Mouse (Mus musculus): ENCODE results near the gene Efna5.
A peak's percentile ranks its signal among the peaks of the same experiment; 100 is the strongest.

Efna5 gene

DNA sequence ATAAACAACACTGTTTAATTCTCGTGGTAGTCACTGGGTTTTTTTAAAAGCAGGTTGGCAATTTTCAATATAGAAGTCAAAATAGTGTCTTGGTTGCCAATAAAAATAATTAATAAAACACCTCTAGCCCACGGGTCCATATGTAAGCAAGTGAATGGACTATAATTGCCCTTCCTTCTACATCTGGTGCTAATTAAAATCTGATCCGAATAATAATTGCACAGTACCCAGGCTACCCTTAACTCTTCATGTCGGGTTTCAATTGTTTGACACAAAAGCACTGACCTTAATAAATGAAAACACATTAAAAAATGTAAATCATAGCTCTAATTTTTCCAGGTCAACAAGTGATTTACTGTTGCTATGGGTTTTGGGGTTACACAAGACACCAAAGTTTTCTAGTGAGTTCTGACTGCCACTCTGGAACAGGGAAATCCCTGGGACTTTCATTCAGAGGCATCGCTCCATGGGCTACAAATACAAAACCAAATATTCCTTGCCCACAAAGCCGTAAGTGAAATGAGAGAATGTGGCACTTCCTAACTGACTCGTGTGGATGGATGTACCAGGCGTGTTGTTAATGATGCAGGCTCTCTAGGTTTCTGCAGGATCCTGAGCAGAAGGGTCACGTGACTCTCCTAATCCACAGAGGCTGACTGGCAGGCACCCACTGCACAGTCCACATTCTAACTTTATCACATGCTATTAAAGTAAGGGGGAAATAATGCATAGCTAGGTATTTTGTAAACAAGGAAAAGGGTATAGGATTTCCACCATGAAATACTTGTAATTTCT is 178.9 kb downstream of the Efna5 start:
- ATAC-seq (ENCODE audit: low TSS enrichment), result no peak

DNA sequence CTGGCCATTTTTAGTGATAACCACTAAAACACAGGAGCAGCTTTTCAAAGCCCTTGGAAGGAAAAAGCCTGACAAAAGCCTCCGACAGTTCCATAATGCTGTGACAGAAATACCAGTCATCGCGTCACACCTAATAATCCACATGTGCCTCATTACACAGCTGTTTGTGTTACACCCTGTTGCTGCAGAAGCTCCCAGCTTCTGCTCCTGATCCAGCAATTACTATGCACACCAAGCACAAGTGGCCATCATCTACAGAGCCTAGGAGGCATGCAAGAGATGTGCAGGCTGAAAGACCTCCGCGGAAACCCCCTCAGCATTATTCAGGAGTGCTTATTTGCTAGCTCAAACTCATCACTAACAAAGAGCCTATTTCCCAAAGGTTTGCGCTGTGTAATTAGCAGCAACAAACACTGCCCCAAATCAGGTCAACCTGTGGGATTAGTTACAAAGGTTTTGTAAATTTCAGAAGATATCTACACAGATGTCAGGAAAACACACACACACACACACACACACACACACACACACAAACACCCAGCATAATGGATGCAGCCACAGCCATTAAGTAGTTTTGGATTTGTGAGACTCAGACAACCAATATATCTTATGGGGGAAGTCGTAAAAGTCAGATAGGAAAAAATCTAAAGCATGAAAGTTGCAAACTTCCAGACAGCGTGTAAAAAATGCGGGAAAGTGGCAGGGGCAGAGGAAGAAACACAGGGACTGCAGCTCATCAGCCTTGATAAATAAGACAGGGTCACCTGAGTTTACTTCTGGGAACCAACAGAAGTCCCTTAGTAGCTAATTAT is 180.1 kb downstream of the Efna5 start:
- ATAC-seq (ENCODE audit: low TSS enrichment), result no peak

DNA sequence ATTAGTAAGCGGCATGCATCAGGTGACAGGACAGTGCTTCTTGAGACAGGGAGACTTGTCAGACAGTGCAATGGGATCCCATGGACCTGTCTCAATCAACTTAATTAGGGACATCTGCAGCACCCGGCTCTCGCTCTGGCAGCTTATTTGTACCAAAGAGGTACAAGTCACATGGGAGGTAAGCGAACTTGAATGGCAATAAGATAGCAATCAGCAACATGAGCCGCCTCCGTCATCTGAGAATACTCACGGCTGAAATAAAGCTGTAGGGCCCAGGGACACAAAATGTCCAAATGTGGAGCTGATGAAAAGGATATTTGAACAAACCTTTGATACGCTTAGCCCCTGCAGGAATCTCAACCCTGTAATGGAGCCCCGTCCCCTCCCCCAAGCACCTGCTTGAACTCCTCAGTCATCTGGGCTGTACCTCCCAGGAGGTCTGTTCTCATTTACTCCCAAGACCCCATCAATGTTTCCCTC is 186.1 kb downstream of the Efna5 start:
- no peak for ATAC-seq (ENCODE audit: low TSS enrichment)

DNA sequence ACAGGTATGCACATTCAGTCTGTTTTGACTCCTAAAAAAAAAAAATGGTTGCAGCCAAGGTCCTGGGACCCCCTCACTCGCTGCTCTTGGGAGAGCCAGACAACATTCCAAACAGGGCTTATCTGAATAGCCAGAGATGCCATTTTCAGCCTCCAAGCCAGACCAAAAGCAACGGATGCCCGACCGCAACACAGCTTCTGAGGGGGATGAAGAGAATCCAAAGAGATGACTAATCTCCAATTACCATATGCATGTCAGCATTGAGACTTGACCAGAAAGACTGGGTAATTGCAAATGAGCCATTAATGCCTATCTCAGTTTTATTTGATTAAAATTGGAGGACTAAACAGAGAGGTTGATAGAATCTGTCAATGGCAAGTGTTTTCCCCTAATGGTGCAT is 188.9 kb downstream of the Efna5 start:
- ATAC-seq (ENCODE audit: low TSS enrichment), result no peak

DNA sequence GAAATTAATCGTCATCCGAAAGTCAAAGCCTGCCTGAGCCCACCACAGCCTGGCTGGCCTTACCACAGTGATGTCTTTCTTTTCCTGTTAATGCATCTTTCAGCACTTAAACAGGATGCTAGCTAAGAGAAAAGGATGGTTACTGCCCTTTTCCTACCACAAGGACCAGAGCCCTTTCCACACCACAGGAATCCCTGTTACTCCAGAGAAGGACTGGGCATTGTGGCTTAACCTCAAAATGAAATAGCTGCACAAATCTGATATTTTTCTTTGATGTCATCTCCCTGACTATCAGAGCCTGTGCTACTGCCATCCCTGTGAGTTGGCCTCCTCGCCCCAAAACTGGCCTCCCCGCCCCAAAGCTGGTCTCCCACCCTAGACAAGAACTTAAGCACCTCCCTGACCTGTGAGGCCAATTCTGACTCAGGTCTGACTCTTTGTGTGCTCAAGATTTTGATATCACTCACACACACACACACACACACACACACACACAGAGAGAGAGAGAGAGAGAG is 189.9 kb downstream of the Efna5 start:
- ATAC-seq (ENCODE audit: low TSS enrichment), result no peak

DNA sequence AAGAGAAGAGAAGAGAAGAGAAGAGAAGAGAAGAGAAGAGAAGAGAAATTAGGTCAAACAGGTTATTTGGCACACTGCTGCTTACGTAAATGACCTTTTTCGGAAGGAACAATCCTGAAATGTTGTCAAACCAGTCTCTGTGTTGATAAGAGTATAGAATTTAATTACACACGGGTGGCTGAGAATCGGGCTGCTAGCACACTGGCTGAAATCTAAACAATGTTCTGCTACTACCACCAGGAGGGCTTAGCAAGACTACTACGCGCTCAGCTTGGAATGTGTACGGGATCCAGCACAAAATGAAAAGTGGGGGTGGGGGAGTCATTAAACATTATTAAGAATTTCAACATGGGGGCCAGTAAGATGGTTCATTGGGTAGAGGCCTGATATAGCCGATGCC is 190.9 kb downstream of the Efna5 start:
- no peak for ATAC-seq (ENCODE audit: low TSS enrichment)

DNA sequence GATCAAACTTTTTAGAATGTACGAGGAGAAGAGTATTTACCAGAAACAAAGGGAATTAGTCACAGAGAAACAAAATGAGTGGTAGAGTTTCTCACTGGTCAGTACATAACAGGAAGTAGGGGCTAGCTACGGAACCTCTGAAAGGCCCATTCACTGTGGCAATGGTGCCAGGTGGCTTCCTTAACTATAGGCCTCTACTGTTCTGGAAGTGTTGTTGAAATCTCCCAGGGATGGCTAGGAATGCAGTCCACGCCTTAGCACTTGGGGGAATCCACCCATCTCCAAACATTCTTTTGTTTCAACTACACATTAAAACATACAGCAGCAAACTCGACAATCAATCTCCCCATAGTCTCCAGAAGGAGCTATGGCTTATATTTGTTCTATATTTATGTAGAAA is 191.5 kb downstream of the Efna5 start:
- ATAC-seq (ENCODE audit: low TSS enrichment), result no peak

DNA sequence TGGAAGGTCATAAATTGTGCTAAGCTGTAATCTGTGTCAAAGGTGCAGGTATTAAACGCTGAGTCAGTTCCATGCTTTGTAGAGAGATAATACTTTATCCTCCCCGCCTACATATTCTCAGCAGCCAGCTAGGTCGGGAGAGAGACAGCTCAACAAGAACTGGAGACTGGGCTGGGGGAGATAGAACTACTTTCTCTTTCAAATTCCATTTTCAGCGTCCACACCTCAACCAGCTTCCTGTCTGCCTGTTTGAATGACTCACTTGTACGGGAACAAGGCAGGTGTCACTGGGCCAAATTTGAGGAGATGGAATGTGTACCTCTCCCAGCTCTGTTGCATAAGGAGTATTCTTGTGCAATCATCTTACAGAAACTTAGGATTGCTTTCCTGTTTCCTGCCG is 193.7 kb downstream of the Efna5 start:
- ATAC-seq (ENCODE audit: low TSS enrichment), result peak; percentile 75

DNA sequence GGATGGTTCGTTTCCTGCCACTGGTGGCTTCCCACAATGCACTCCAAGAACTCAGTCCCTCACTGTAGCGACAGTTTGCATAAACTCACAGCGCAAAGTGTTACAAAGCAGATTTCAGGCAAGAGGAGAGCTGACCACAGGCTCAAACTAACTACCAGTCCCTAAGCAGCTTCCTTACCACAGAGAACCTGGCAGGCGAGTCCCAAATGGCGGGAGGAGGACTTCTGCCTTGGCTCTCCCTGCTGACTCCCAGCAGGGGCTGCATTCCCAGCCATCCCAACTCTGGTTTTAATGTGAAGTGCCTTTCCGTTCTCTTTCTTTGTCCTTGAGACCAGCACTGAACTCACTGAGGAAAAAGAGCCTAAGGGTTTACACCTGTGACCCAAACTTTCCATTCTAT is 195.9 kb downstream of the Efna5 start:
- ATAC-seq (ENCODE audit: low TSS enrichment), result no peak

DNA sequence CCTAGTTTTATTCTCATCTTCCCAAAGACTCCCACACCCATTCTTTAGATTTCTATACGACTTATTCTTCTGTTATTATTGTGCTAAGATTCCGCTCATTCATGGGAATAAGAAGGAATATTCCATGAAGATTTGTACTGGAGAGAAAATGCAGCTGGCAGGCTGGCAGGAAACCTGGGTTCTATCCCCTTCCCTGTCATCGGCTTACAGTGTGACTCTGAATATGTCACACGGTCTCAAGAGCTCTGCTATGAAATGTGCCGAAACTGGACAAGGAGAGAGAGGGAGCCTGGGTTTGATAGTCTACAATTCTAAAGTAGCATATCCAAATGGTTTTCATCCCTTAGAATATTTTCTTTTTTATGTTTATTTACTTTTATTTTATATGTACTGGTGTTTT is 198.0 kb downstream of the Efna5 start:
- ATAC-seq (ENCODE audit: low TSS enrichment), result no peak

DNA sequence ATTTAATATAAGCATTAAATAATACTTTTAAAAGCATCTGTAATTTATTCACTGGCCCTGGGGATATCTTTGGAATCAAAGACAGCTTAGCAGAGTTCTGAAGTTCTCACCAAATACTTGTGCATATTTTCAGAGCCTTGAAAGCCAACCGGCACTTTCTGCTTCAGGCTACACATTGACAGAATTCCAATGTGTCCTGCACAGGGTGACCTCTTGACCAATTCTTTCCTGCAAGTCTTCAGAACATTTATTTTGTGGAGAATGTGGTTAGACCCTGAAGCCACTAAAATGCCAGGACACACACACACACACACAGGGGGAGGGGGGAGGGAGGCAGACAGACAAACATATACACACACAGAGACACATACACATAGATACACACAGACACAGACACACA is 199.4 kb downstream of the Efna5 start:
- no peak for ATAC-seq (ENCODE audit: low TSS enrichment)

DNA sequence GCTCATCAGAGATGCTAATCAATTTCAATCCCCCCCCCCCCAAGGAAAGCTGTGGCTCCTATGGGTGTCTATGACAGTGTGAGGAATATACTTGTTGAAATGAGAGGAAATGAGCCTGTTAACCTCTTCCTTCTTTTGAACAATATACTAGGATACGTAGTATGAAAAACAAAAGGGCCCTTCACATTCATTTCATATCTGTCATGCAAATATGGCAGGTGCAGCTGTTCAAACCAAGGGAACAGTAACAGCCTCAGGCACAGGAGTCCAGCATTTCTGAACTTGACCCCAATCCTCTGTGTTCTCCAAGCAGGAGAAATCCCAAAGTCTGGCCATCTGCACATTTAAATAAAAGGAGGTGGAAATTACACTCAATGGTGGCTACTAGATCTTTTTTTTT is 200.4 kb downstream of the Efna5 start:
- no peak for ATAC-seq (ENCODE audit: low TSS enrichment)

DNA sequence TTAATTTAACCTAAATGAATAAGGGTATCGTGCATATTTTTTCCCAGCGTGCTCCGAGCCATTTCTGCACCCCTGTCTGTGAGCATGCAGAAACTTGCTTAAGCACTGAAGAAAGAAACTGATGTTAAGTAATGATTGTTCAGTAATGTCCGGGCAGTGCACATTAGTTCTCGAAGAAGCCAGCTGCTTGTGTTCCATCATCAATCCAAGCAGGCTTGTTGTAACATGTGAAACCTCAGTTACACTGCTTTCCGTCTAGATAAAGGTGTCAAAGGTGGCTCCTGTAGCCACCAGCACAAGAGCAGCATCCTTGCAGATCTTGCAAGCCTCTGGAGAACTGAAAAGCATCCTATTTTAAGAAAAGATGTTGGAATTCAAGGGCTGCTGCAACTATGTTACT is 204.3 kb downstream of the Efna5 start:
- ATAC-seq (ENCODE audit: low TSS enrichment), result no peak

DNA sequence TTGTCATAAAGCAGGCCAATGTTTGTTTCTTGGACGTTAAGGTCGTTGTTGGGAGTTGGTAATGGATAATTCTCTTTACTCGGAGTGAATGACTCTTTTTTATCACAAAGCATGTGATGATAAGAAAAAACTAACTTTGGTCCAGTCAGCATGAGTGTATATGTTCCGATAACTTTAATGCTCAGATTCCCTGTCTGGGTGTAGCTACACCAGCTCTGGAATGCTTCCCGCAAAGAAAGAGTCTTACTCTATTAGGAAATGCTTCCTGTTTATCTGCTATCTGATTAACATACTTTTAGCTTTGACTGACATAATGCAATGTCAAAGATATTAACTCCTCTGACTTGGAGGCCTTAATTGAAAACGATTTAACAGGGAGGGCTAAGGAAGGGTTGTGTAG is 204.7 kb downstream of the Efna5 start:
- ATAC-seq (ENCODE audit: low TSS enrichment), result no peak

DNA sequence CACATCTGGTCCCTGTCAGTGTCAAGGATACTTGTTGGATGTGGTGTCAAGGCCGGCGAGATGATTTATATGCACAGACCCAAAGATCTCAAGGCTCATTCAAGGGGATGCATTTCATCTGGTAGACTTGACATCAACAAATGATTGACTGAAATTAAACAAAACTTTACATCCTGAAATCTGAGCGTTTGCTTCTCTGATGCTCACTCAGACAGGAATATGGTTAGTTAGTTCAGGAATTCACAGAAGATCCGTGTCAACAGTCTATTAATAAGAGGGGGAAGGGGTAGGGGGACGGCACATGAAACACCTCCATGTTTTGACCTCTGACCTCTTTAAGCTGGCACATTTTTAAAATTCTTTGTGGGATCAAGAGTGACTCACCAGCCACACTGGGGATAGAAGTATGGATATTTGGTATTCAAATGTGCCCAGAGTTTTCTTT is 205.3 kb downstream of the Efna5 start:
- ATAC-seq (ENCODE audit: low TSS enrichment), result no peak

DNA sequence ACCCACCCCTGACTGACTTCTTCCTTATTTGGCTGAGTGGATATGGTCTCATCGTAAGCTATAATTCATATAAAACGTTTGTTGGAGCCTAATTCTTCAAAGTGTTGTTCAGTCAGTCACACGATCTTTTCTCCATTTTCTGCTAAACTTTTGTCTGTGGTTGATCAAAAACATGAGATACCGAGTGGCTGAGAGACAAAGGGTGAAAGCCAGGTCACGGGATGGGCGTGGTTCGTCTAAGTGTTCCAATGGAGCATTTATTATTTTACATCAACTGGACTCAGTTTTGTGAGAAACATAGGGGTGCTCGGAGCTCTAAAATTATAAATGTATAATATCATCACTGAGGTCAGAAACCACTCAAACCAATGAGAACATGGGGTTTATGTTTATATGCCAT is 209.0 kb downstream of the Efna5 start:
- ATAC-seq (ENCODE audit: low TSS enrichment), result no peak

DNA sequence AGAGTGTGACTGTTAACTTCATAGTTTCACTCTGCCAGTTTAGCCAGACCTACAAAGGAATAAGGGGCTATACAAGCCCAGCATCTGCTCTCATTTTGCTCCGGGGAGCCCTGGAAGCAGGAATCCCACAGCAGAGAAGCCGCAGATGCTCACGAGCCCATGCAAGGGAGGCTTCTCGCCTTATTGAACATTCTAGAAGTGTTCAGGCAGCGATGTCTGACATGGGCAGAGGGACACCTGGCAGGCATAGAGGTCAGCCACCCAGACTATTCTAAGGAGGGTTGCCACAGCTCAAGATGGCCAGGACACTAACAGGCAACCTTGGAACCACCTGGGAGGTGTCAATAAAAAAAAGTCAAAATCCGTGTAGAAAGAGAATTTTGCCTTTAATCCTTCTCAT is 214.4 kb downstream of the Efna5 start:
- 0 out of 2 replicates have a peak, but pooled peaks have one; percentile 25 for ATAC-seq (ENCODE audit: low TSS enrichment)

DNA sequence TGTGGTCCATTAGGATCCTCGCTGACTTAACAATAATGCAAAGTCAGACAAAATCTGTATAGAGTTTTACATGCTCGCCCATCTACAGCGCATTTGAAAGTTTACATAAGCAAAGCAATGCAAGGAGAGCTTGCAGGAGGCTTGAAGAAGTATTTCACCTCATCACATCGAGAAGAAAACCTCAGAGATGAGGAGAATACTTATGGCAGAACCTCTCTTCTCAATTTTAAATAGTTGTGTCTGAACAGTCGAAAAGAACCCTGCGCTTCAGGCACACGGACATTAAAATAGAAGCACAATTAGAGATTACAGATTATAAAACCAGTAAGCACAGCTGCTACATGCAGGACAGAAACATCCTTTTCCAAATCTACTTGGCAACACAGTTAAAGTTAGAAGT is 215.3 kb downstream of the Efna5 start:
- ATAC-seq (ENCODE audit: low TSS enrichment), result peak; percentile 75

DNA sequence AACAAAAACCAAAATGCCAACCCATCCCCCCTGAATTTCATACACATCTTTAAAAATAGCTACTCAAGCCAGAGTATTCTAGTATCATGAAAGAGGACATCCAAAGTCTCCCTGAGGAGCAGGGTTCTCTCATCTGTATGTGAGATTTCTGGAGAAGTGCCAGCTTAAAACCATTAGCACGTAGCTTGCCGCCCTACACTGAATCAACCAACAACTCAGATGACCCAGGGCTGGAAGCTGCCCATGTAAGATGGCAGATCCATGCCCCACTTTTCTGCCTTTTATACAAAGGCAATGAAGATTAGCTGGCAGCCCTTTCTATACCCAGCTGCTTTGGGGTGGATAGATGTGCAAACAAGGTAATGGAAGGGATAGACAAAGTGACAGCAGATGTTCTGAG is 216.4 kb downstream of the Efna5 start:
- no peak for ATAC-seq (ENCODE audit: low TSS enrichment)

DNA sequence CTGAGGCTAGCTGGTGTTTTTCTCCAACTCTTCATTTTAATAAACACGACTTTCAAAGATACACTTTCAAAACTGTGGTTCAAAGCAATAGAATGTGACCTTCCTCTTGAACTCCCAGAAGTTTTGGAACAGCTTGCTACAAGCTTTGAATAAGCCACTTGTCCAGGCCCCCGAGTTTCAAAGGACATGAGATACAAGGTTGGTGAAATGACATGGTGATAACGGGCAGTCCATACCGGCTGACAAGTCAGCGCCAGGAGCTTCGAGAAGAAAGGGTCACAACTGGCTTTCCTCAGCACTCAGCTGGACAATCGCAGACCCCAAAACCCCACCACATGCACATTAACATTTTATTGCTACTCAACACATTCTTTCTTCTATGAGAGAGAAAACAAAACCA is 219.3 kb downstream of the Efna5 start:
- ATAC-seq (ENCODE audit: low TSS enrichment), result no peak

DNA sequence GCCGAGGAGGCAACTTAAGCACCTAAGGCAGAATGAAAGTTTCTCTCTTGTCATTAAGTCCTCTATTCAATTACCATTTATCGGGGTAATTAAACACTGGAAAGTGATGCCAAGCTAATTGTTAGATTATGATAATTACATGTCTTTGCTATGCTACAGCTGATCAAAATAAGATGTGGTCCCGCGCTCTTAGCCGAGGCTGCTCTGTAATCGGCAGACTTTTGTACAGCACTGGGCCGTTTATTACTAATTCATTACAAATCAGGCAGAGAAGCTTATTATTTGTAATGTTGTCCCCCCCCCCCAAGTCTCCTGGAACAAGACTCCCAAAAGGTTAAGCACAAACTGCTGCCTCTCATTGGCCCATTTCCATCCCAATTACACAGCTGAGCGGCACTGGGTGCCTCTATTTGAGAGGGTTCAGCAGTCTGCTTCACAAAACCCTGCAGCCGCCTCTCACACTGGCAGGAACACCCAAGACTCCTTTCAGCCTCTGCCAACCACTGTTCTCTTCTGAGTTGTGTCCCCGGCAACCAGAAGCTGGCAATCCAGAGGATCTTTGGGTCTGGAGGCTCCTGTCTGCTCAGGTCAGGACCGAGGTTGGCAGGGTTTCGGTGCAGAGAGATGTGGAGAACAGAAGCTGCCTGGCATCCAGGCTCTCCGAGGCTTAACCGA is 221.5 kb downstream of the Efna5 start:
- ATAC-seq (ENCODE audit: low TSS enrichment), result peak; percentile 65

All from frontal cortex, adult (tissue).